Mouse (Mus musculus) lung, adult 18-20 months (tissue): ENCODE results near the gene Eno3.
A peak's percentile ranks its signal among the peaks of the same experiment; 100 is the strongest.

Experiments
- DNase-seq, 2 experiments: peaks; one replicate each; pipeline ENCODE4 v3.0.0; 2022; ENCODE audit warnings: mixed read lengths in 2 of 2

Gene Eno3

GRCm38 (mm10) chr11:70656964-70657363 is at the start of gene Eno3:
TSS of gene Eno3 (plus strand) at chr11:70657202.
- DNase-seq, result no peak

GRCm38 (mm10) chr11:70607611-70608010 is 49.4 kb upstream of the Eno3 start:
- DNase-seq, result no peak

- peak; percentile 44 to 62 for DNase-seq
These were observed 48.5 kb upstream of the Eno3 start for GRCm38 (mm10) chr11:70608381-70609066.

DNA sequence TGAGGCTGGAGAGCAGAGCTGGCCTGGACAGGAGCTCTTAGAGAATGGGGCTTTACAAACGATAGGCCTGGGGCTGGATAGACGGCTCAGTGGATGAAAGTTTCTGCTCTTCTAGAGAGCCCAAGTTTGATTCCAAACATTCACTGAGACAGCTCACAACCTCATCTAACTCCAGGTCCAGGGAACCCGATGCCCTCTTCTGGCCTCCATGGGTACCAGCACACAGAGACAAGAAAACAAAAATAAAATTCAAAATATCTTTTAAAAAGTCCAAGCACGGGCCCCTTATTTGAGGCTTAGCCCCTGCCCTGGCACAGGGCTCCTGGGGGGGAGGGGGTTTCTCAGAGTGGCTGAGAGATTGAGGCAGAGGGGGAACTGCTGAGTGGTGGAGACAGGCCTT is 46.2 kb upstream of the Eno3 start:
- DNase-seq, result no peak

- DNase-seq, result no peak
These were observed 44.5 kb upstream of the Eno3 start for GRCm38 (mm10) chr11:70612505-70612904.

- peak; percentile 83 to 86 for DNase-seq
These were observed 41.9 kb upstream of the Eno3 start for GRCm38 (mm10) chr11:70615074-70615473.

DNA sequence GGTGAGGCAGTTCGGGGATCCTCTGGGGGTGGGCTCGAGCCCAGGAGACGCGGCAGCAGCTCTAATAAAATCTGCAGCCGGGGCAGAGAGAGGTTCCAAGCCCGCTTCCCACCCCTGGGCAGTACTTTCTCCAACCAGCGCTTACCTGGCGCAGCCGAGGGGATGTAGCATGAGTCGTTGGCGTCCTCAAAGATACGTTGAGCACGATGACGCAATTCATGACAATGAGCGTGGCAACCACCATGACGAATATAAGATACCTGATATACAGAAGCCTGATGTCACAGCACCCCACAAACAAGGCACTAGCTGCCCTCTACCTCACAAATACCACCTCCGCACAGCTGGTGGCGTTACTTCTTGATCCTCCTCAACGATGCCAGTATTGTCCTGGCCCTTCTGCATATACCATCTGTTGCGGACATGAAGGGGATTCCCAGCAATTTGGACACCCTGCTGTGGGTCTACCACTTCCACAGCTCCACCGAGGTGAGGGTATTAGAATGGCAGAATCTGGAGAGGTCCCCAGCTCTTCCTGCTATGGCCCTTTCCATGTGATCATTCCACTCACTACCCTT is 41.4 kb upstream of the Eno3 start, which contains the start of gene 4930544D05Rik:
Gene 4930544D05Rik (plus strand): TSS at position 333 of the 578 bp plus-strand sequence.
- DNase-seq, result no peak

DNA sequence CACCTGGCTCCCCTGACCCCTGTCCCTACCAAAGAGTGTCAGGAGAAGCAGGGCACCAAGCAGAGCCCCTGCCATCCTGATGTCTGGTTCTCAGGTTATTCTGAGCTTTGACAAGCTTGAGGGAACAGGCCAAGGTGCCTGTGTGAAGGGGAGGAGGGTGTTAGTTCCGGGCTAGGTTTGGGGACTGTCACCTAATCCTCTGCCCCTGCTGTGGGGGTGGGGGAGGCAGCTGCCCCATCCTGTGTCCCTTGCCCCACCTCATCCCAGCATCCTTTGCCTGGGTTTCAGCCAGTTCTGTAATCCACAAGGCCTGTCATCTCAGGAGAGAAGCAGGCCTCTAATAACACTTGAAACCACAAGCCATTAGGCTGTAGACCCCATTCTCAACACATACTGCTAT is 37.9 kb upstream of the Eno3 start, which contains the start of gene Chrne:
Gene Chrne (minus strand): TSS at position 116 of the 400 bp plus-strand sequence.
- no peak for DNase-seq

DNA sequence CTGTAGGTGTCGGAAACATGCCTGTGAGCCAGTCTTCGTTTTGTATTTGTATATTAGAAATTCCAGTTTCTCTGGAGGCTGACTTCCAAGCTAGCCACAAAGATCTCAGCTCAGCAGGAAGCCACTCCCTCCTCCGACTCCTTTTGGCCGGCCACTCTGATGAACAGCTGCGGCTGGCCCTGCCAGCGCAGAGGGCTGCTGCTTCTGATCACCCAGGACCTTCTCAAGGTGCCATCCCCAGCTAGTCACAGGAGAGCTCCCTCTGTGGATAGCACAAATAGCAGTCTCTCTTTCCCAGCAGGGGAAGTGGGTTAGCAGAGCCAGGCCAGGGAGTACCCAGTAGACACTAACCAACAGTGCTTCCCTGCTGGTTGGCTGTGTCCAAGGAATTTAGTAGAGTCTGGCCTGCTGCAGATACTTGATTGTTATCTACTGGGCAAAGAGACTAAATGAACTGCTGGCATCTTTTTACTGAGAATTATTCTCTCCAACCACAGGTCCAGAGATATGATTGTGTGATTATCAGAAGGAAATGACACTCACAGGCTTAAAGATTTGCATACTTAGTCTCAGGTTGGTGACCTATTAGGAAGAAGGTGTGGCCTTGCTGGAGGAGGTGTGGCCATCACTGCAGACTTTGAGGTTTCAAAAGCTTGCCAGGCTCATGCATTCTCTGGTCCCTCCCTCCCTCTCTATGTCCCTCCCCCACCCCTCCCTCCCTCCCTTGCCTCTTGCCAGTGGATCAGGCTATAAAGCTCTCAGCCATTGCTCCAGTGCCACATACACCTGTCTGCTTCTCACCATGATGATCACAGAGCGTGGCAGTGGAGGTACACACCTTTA is 34.8 kb upstream of the Eno3 start:
- DNase-seq, result no peak

DNA sequence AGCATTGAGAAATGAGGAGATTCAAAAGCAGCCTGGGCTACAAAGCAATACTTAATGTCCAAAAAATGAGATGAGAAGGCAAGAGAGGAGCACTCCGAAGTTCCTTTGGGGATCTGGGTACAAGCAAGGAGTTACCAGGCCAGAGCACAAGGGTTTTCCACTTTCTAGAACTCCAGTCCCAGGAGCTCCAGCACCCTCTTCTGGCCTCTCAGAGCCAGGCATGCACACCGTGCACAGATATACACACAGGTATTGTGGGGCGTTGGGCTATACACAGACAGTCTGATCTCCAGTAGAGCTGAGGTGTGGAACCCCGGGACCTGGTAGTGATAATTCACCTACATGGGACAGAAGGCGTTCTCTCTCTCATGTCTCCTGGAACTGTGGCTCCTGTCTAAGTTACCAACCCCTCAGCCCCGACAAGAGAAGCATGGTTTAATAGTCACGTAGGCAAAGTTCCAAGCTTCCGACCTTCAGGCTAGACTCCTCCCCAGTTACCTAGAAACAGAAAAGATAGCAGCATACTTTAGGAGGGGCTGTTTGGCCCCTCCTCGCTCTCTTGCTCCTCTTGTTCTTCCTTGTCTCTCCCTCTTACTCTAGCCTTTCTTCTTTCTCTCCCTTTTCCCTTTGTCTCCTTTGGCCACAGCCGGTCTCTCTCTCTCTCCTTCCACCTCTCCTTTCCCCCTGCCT is 33.8 kb upstream of the Eno3 start:
- no peak for DNase-seq

GRCm38 (mm10) chr11:70625473-70625872 is 31.5 kb upstream of the Eno3 start:
- DNase-seq, result no peak

DNA sequence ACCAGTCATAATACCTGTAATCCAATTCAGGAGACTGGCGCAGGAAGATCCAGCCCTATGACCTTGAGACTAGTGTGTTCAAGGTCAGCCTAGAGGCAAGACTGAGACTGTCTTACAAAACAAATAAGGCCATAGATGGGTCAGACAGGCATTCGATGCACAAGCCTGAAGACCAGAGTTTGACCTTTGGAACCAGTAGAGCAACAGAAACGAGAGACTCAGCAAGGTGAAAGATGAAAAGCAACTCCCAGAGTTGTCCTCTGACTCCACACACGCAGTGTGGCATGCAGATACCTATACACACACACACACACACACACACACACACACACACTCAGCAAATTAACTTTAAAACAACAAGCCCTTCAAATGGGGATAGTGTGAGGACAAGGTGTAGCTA is 30.1 kb upstream of the Eno3 start:
- no peak for DNase-seq

- no peak for DNase-seq
These were observed 28.6 kb upstream of the Eno3 start for GRCm38 (mm10) chr11:70628431-70628830.

GRCm38 (mm10) chr11:70629557-70629956 is 27.4 kb upstream of the Eno3 start:
- DNase-seq, result no peak

DNA sequence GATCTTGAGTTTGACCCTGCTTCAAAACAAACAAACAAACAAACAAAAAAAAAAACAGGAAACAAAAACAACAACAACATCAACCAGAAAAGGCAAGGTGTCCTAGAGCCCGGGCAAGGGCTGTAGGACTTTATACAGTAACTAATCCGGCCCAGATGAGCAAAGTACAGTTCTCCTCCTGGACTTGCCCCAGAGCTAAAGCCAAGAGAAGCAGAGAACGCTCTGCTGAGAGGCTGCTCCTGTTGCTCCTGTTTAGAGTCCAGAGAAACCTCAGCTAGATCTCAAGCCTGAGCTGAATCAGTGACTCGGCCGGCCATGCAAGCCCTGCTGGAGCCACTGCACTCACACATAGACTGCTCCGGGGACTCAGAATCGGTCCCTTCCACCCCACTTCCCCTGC is 26.9 kb upstream of the Eno3 start:
- no peak for DNase-seq

- no peak for DNase-seq
These were observed 21.4 kb upstream of the Eno3 start for GRCm38 (mm10) chr11:70635601-70636000.

DNA sequence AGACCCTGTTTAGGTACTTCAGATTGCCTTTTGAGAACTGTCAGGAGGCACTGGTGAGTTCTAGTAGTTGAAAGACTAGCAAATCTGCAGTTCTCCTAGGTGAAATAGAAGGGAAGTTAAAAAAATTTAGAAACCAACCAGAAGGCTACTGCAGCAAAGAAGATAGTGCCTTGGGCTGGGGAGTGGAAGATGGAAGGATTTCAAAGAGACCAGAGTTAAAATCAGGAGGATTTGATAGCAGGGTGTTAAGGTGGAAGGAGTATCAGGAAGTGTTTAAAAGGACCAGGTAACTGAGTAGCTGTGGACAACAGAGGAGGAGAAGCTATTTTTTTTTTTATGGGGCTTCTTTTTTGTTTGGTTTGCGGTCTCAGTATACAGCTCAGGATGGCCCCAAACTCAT is 19.2 kb upstream of the Eno3 start:
- DNase-seq, result no peak

GRCm38 (mm10) chr11:70638293-70638692 is 18.7 kb upstream of the Eno3 start:
- DNase-seq, result no peak

DNA sequence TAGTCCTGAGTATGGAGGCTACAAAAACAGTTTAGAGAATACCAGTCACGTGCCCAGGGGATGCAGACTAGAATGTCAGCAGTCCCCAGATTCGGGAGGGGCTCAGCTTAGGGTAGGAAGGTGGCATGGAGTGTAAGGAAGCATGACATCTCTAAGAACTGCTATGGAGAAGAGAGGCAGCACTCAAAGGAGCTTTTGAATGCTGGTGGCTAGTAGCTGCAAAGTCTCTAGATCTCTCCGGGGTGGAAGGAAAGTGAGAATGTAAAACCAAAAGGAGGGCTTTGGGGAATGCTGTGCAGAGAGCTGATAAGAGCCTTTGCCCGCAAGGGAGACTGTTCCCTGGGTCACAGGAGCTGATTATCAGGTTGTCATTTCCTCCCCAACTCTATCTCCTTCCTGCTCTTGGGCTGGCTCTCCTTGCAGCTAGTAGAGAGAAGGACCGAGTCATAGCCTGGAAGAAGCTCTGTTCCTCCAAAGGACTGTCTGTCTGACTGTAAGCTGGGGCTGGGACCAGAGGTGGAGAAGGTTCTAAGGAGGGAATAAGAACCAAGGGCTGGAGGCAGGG is 18.2 kb upstream of the Eno3 start, which contains the start of gene Gp1ba:
Gene Gp1ba (plus strand): TSS at position 409 of the 565 bp plus-strand sequence.
- DNase-seq, result no peak

GRCm38 (mm10) chr11:70639976-70640375 is 17.0 kb upstream of the Eno3 start:
- DNase-seq, result peak in 1 of 2 experiments; percentile 51

- DNase-seq, result no peak
These were observed 15.8 kb upstream of the Eno3 start for GRCm38 (mm10) chr11:70641241-70641640.

DNA sequence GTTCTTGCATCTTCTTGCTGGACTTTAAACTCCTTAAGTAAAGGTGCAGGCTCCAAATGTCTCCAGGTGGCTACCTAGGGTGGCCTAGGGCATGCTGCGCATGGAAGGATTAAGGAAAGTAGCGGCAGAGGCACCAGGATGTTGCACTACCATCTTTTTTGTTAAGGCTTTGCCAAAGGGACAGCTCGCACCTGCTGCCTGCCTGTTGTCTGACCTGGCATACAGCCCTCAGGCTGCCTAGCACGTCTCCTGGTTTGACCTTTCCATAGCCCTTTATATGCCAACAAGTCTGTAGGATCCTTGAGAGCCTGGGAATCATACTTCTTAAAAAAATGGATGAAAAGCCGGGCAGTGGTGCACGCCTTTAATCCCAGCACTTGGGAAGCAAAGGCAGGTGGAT is 14.0 kb upstream of the Eno3 start:
- DNase-seq, result no peak
